Mouse (Mus musculus) cerebellum, adult (tissue): ENCODE measurements around the gene Shmt2.

Experiments used
- ATAC-seq: cut with Nextera tagmentation; 2 replicates; pipeline ENCODE4 v1.9.2; 2017; ENCODE audit warnings: mild to moderate bottlenecking, moderate library complexity, mixed read lengths; ENCODE audit not compliant: insufficient number of reproducible peaks, low FRiP score, low TSS enrichment

Gene Shmt2

GRCm38 (mm10) chr10:127534929-127535384, 12.7 kb upstream of the Shmt2 start:
- no peak for ATAC-seq

DNA sequence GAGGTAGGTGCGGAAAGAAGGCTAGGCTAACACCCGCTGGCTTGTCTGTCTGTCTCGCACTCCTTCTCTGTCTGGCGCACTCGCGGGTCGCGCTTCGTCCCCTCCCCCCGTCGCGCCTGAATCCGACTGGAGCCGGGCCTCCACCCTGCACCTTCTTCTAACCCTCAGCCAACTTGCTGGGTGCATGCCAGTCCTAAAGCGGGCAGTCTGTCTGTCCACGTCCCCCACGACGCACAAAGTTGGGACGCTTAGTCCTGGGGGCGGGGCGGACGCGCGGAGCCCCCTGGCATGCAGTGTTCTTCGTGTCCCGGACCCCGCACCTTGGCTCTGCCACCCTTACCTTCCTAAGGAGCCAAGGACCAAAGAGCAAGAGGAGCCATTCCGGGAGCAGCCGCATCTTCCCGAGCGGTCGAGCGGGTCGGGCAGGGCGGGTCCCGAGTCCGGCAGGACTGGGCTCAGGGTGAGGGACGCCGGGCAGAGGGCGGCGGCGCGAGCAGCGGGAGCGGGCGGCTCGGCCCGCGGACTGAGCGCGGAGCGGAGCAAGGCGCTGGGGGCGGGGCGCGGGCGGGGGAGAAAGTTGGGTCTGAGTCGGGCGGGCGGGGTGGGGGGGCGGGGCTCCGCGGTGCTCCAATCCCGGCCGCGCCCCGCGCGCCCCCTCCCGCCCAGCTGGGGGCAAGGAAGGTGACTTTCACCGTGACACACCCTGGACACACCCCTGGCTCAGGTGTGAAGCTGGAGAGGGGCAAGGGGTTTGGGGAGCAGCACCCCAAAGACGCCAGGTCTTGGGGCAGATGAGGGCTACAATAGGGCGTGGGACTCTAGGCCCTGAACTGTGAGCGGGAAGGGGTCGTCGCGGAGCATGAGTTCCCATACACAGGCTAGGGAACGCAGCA, 12.0 kb upstream of the Shmt2 start, which contains the start of gene Nxph4:
TSS of gene Nxph4 (minus strand) at position 524 of the 893 bp plus-strand sequence.
- ATAC-seq: no peak

GRCm38 (mm10) chr10:127531548-127531947, 9.3 kb upstream of the Shmt2 start:
- no peak for ATAC-seq

DNA sequence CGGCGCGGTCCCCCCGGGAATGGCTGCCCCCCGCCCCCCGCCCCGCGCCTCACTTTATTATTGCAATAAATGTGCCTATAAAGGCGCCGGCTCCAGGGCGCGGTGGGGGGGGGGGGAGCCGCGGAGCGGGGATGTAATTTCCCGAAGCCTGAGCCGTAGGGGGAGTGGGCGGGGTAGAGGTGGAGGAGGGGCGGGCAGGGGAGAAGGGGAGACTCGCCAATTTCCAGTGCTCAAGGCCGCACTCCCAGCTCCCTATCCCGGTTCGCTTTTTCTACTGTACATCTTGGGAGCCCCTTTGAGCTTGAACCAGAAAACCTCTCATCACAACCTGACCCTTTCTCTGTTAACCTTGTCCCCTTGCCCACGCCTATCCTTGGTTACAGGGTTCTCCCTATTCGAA, 8.7 kb upstream of the Shmt2 start:
- ATAC-seq: no peak

DNA sequence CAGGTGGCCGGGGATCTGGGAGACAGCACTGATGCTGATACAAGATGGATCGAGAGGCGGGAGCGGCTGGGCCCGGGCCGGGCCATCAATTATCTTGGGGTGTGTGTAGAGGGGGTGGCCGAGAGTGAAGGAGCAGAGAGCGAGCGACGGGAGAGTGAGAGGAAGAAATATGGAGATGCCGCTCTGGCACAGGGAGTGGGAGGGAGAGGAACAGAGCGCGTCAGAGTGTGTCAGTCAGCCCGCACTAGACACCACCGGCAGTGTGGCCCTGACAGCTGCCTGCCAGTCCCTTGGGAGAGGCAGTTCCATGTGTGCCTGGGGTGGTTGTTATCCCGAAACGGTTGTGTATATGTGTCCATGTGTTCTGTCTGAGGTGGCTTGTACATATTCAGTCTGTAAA, 5.2 kb upstream of the Shmt2 start:
- no peak for ATAC-seq

DNA sequence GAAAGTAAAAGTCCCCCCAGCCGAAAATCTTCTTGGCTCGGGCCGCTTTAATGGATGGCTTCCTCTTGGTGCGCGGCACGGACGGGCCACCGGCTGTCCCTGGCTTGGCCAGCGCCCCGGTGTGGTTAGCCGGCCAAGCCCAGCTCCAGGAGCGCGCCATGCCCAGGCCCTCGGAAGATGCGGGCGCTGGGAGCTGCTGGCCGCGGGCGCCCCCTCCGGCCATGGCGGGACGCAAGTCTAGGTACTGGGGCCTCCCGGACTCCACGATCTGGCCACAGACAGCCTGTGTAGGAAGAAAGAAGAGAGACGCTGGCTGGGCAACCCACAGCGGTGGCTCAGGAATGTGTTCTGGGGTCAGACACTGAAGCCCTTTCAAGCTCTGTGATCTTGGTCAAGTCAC, 4.4 kb upstream of the Shmt2 start:
- ATAC-seq: peak; percentile 37; the same call in 1 of the 2 replicates

GRCm38 (mm10) chr10:127526048-127526447, 3.8 kb upstream of the Shmt2 start:
- ATAC-seq: no peak

- no peak for ATAC-seq
Observed at GRCm38 (mm10) chr10:127524646-127525255, 2.5 kb upstream of the Shmt2 start.

GRCm38 (mm10) chr10:127521611-127522080, 598 bp downstream of the Shmt2 start:
- ATAC-seq: no peak

GRCm38 (mm10) chr10:127520714-127521357, 1.4 kb downstream of the Shmt2 start:
- ATAC-seq: no peak

DNA sequence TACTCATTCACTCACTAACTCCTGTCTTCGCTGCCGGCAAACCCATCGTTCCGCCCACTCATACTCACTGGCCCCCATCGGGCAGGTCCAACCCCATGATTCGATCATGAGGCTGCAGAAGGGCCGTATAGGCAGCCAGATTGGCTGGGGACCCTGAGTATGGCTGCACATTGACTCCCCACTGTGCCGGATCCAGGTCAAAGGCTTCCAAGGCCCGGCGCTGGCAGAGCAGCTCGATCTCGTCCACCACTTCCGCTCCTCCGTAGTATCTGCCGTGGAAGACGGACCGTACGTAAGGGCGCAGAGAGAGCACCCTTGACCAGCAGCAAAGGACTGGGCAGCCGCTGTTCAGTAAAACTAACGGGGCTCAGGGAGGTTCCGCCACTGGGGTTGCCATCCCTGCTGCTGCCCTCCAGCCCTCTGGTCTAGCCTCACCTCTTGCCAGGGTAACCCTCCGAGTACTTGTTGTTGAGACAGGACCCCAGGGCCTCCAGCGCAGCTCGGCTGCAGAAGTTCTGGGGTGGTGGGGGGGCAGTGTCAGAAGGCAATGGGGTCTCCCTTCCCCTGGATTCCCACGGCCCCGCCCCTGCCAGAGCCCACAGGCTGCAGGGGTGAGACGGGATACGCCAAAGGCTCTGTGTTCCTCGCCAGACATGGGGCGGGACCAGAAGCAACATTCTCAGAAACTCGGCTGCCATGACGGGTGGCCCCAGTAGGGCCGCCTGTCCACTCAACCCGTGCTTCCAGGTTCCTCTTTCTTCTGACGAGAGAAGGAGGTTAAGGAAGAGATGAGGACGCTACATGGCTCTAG, 2.1 kb downstream of the Shmt2 start:
- ATAC-seq: no peak

DNA sequence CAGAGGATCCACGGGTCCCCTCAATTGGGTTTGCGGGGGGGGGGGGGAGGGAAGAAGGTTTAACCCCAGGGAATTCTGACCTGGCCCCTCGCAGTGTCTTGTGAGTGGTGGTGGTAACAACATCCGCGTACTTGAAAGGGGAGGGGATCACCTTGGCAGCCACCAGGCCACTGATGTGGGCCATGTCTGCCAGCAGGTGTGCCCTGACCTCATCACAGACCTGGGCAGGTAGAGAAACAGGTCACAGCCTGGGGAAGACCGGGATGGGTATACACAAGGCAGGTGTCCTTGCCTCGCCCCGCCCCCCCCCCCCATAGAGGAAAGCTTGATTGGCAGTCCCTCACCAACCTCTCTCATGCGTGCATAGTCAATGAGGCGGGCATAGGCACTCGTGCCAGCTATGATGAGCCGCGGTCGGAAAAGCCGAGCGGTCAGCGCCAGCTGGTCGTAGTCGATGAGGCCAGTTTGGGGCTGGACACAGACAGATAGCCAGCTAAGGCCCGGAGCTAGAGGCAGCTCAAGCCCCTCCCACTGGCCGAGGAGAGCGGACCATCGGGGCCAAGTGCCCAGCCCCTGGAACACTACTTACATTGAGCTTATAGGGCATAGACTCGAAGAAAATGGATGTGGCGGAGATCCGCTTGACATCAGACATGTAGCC, 3.1 kb downstream of the Shmt2 start:
- ATAC-seq: no peak

- no peak for ATAC-seq
Observed at GRCm38 (mm10) chr10:127517941-127518340, 4.3 kb downstream of the Shmt2 start.

DNA sequence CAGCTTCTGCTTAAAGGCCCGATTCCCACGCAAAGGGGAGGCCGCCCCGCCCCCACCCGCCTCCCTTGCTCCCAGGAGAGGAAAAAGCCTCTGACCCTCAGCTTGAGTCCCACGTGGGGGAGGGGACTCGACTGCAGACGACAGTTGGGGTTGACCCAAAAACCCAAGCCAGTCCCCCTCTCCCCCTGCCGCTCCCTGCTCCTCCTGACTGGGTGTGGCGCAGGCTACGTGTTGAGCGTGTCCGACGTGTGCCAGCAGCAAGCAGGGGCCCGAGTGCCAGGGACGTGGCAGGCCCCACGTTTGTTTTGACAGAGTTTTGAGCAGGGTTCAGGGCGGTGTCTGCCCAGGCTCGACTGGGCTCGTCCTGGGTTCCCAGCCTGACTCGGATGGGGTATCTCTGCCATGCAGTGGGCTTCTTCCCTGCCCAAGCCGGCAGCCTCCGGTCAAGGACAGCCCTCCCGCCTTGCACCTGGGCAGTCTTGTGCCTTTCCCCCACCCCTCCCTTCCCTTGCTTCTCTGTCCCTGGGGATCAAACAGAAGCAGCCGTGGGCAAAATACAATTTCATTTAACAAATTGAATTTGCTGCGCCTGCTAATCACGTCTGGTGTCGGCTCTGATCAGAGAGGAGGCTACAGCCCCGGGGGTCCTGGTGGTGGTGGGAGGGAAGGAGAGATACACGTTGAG, 5.5 kb downstream of the Shmt2 start:
- no peak for ATAC-seq

DNA sequence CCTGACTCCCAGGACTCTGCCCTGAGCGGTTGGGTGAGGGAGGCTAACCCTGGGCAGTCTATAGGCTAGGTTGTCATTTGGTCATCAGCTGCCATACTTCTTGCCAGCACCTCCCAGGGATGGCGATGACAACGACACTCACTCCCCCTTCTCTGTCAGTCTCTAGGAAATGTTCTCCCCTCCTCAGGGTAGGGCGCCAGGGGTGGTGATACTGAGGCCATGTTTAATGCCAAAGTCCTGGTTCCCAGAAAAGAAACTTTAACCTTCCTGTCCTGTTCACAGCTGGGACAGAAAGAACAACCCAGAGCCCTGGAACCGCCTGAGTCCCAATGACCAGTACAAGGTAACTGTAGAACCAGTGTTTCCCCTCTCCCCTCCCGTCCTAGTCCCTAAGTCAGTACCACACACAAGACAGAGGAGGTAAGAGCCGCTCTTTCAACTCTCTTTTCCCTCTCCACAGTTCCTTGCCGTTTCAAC, 6.2 kb downstream of the Shmt2 start:
- ATAC-seq: no peak

DNA sequence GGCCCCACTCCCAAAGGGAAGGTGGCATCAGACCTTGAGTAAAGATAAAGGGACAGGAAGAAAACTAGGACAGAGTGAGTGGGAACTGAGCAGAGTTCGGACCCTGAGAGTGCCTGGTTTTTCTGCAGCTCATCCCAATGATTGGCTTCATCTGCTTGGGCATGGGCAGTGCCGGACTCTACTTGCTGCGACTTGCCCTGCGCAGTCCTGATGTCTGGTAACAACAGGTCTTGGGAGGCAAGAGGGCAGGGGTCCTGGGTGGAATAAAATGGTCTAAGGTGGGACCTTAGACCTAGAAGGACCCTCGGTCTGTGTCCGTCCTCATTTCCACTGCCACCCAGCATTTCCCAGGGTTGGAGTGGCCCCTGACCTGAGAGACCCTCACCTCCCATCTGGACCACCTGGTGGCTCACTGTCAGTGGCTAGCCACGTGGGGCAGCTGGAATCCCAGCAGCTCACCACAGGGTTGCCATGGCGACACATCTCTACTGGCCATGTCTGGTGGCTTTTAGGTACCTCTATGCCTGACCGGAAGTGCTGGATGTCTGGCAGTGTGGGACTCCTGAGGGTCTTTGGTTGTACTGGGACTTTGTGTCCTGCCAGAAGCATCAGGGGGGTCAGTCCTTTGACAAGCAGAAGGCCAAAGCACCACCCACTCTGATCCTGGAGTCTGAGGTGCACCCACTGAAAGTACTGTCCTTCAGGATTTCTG, 6.8 kb downstream of the Shmt2 start:
- ATAC-seq: no peak

- ATAC-seq: no peak
Observed at GRCm38 (mm10) chr10:127514764-127515163, 7.5 kb downstream of the Shmt2 start, which contains the start of gene Ndufa4l2. Gene Ndufa4l2 (plus strand): TSS chr10:127514967.

DNA sequence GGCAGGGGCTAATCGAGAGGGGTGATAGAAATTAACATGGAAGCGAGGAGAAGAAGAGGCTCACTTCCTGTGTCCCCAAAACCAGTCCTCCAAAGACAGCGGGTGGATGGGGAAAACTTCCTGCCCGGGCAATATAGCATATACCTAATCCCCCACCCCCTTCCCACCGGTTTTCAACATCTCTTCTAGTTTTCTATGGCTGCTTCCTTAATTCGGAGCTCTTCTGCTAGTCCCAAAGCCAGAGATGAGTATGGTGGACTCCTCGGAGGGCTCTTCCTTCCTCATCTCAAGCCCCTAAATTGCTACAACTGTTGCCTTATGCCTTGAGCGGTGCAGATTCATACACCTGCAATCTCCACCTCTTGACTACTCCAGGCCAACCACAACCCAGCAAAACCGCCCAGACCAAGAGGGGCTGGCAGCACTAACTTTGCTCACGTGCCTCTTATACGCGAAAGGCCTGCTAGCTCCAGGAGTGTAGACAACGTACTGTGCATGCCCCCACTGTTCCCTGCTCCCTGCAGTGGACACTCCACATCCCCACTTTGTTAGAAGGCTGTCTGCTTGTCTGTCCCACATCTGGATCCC, 8.0 kb downstream of the Shmt2 start:
- ATAC-seq: no peak
